Mouse (Mus musculus) lung, embryonic 14.5 days (tissue): Measurements from ENCODE around the gene Gm9918. TPM values are rescaled to one million over a fixed set of nuclear protein-coding genes. Genes with fewer than 3 reads are reported as not detected.

Source experiments
- ATAC-seq: fragments of 200-750 bp; cut with Nextera tagmentation; 2 replicates; pipeline ENCODE4 v1.8.0; 2017; ENCODE audit warnings: mild to moderate bottlenecking, moderate TSS enrichment, moderate library complexity; ENCODE audit not compliant: insufficient read depth
- DNase-seq: peaks from one replicate; pipeline ENCODE4 v3.0.0-alpha.2; 2015
- H3K27ac ChIP-seq: fragments of 300-500 bp; sonication (generic); 2 replicates; pipeline ENCODE4 v1.5.1; 2014; ENCODE audit warnings: low read depth, mild to moderate bottlenecking, moderate library complexity
- H3K27me3 ChIP-seq: fragments of 300-500 bp; sonication (generic); 2 replicates; pipeline ENCODE4 v1.6.1; 2014; ENCODE audit warnings: low read length, control low read depth; ENCODE audit not compliant: insufficient read depth
- H3K36me3 ChIP-seq: fragments of 300-500 bp; sonication (generic); 2 replicates; pipeline ENCODE4 v1.6.1; 2014; ENCODE audit warnings: control low read depth; ENCODE audit not compliant: insufficient read depth
- H3K4me1 ChIP-seq: fragments of 300-500 bp; sonication (generic); 2 replicates; pipeline ENCODE4 v1.6.1; 2014; ENCODE audit warnings: antibody characterized with exemption, control low read depth; ENCODE audit not compliant: insufficient read depth
- H3K4me2 ChIP-seq: fragments of 300-500 bp; sonication (generic); 2 replicates; pipeline ENCODE4 v1.6.1; 2014; ENCODE audit warnings: mild to moderate bottlenecking
- H3K4me3 ChIP-seq: fragments of 300-500 bp; sonication (generic); 2 replicates; pipeline ENCODE4 v1.5.1; 2014; ENCODE audit warnings: low read depth, low read length
- H3K9ac ChIP-seq: fragments of 300-500 bp; sonication (generic); 2 replicates; pipeline ENCODE4 v1.6.1; 2014
- H3K9me3 ChIP-seq: fragments of 300-500 bp; sonication (generic); 2 replicates; pipeline ENCODE4 v1.6.1; 2016; ENCODE audit warnings: low read depth, low read length, control low read depth
- CTCF ChIP-seq: IDR thresholded peaks from 2 replicates; pipeline ENCODE4 v1.5.1; 2016; ENCODE audit warnings: antibody characterized with exemption, low read depth
- WGBS: fragments of 180-500 bp; shearing (Covaris S2); extraction: QIAGEN DNeasy Blood & Tissue Kit; methylation state at CpG from one replicate; pipeline ENCODE4 v1.1.7; 2014; 5-methylcytosine and 5-hydroxymethylcytosine counted together
- polyA plus RNA-seq: library from polyadenylated mRNA; unstranded; fragments of >200 nt; fragmentation: Nextera tagmentation; extraction: Ambion mirVana; gene quantifications from 2 replicates; pipeline ENCODE4 v1.2.1, GENCODE M21; 2014

The Gm9918 gene
- polyA plus RNA-seq, 1 experiment from 2014 or later: 0.82 TPM

- no peak for ATAC-seq
- H3K9me3 ChIP-seq: no peaks in the 10 kb centered on the region
- H3K4me1 ChIP-seq: peaks cover 23% of the 10 kb centered on the region
- H3K27ac ChIP-seq: peak overlapping the region; percentile 3; the same call in 1 of the 2 replicates
- DNase-seq: peak; percentile 27
- H3K36me3 ChIP-seq: peaks cover 63% of the 10 kb centered on the region
- H3K4me2 ChIP-seq: no peak overlapping the region
- H3K27me3 ChIP-seq: no peaks in the 10 kb centered on the region
- H3K9ac ChIP-seq: no peak overlapping the region
- 78% methylated on average over 4 of the region's 4 CpGs for WGBS
- H3K4me3 ChIP-seq: no peak overlapping the region
- no peak for TF ChIP-seq CTCF
Observed at GRCm38 (mm10) chr15:102240607-102241006, 29.8 kb upstream of the Gm9918 start.

GRCm38 (mm10) chr15:102242404-102243228, 27.7 kb upstream of the Gm9918 start:
- peak overlapping the region; percentile 81 for H3K4me2 ChIP-seq
- H3K27me3 ChIP-seq: no peaks in the 10 kb centered on the region
- DNase-seq: no peak
- 50% methylated on average over 12 of the region's 12 CpGs for WGBS
- H3K9ac ChIP-seq: peak overlapping the region; percentile 62
- TF ChIP-seq CTCF: no peak
- no peaks in the 10 kb centered on the region for H3K9me3 ChIP-seq
- no peak for ATAC-seq
- peaks cover 23% of the 10 kb centered on the region for H3K4me1 ChIP-seq
- H3K27ac ChIP-seq: peak overlapping the region; percentile 81; the same call in 1 of the 2 replicates
- peaks cover 47% of the 10 kb centered on the region for H3K36me3 ChIP-seq
- peak overlapping the region; percentile 51 for H3K4me3 ChIP-seq

- Histone ChIP-seq H3K36me3 (peaks cover 40% of the 10 kb centered on the region), H3K27ac (peak overlapping the region; percentile 81), H3K4me2 (peak overlapping the region; percentile 81), H3K27me3 (no peaks in the 10 kb centered on the region), H3K9ac (peak overlapping the region; percentile 62), H3K4me3 (peak overlapping the region; percentile 51), H3K4me1 (peaks cover 25% of the 10 kb centered on the region), H3K9me3 (no peaks in the 10 kb centered on the region)
- WGBS: 15% methylated on average over 22 of the region's 22 CpGs
- DNase-seq: peak; percentile 65
- TF ChIP-seq CTCF: no peak
- no peak for ATAC-seq
Observed at GRCm38 (mm10) chr15:102243229-102244190, 26.9 kb upstream of the Gm9918 start.

- no peaks in the 10 kb centered on the region for H3K27me3 ChIP-seq
- no peak for TF ChIP-seq CTCF
- peaks cover 30% of the 10 kb centered on the region; the same call in 1 of the 2 replicates for H3K36me3 ChIP-seq
- H3K9ac ChIP-seq: peak overlapping the region; percentile 62
- H3K9me3 ChIP-seq: no peaks in the 10 kb centered on the region
- peaks cover 32% of the 10 kb centered on the region for H3K4me1 ChIP-seq
- H3K4me2 ChIP-seq: peak overlapping the region; percentile 81
- peak overlapping the region; percentile 99 for H3K27ac ChIP-seq
- no peak for ATAC-seq
- peak; percentile 41 for DNase-seq
- H3K4me3 ChIP-seq: peak overlapping the region; percentile 51
- 8% methylated on average over 19 of the region's 19 CpGs for WGBS
Observed at GRCm38 (mm10) chr15:102244306-102245191, 25.8 kb upstream of the Gm9918 start.

GRCm38 (mm10) chr15:102245461-102245881, 24.9 kb upstream of the Gm9918 start:
- Histone ChIP-seq H3K27ac (peak overlapping the region; percentile 99), H3K27me3 (no peaks in the 10 kb centered on the region), H3K9me3 (no peaks in the 10 kb centered on the region), H3K36me3 (peaks cover 30% of the 10 kb centered on the region; the same call in 1 of the 2 replicates), H3K4me2 (peak overlapping the region; percentile 81), H3K4me1 (peaks cover 36% of the 10 kb centered on the region), H3K4me3 (peak overlapping the region; percentile 51), H3K9ac (peak overlapping the region; percentile 62)
- no peak for DNase-seq
- WGBS: 5% methylated on average over 14 of the region's 14 CpGs
- no peak for ATAC-seq
- TF ChIP-seq CTCF: no peak
